Mouse (Mus musculus) mature B cell (primary cell): ENCODE measurements around the gene Foxe1.

ENCODE experiments used
- in situ Hi-C: fragments of 300-500 bp; cut with MboI; formaldehyde crosslinking; loops from 2 replicates; pipeline ENCODE4 v1.14.3; 2019

Foxe1 gene

DNA sequence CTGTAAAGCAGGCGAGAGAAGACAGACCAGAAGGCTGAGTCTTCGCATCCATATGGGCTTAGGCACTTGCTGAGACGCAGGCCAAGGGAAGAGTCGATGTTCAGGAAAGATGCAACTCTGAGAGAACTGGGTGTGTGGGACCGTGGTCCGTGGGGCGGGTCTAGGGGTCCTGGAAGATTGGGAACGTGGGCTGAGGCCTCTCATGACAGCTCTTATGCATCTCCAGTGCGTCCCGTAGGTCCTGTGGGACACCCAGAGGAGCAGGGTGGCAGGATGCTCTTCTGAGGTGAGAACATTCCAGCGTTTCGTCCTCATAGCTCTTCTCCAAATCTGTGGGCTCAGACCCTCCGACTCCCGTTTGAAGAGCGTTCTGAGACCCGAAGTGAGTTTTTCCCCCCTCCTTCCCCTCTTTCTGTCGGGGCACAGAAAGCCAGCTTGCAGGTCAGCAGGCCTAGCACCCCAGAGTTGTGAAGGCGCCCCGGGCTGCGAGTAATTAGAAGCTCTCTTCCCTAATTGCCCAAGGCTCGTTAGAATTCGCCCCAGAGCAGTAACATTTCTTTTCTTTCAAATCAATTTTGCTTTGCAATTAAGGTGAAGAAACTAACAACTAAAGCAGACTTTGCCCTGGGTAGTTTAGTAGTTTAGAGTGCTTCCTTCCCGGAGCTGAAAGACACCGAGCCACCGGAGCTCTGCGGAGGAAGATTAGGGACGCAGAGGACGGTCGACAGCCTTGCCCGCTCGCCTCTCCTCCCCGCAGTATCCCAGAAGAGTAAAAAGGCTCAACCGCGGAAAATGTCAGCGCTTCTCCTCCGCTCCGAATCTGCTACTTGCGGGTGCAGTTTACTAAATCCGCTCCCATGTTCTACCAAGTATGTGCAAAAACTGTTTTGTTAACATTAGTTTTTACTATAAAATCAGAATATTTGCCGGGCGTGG lies 4.4 kb downstream of the Foxe1 start:
- in situ Hi-C loops = no loop called here

DNA sequence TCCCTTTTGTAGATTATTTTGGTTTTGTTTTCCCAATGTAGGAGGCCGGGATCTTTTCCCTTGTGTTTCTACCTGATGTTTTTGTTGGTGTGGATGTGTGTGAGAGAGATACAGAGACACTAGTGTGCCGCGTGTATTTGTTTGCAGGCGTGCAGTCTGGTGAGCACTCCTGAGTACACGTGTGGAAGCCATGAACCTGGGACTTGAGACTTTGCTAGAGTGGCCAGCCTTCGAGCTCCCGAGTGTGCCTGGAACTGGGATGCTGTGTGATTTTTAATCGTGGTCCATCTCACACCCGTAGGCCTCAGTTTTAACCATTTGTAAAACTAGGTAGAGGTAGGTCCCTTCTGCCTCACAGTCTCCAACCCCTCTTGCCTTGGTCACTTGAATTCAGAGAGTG lies 5.5 kb downstream of the Foxe1 start:
- in situ Hi-C loops = no loop called here

DNA sequence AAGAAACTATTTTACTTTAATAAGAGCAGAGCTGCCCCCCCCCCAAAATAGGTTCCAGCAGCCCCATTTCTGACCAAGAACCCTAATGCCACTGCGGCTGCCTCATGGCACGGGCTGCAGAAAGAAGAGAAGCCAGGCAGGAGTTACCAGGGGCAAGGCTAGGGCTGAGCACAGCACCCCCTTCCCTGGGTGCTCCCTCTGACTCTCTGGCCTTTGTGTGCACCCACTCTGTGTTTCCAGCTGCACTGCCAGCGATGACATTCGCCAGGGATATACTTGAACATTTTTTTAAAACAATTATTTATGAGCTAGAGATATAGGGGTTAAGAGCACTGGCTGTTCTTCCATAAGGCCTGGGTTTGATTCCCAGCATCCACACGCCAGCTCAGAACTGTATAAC lies 6.1 kb downstream of the Foxe1 start:
- in situ Hi-C loops = no loop called here

DNA sequence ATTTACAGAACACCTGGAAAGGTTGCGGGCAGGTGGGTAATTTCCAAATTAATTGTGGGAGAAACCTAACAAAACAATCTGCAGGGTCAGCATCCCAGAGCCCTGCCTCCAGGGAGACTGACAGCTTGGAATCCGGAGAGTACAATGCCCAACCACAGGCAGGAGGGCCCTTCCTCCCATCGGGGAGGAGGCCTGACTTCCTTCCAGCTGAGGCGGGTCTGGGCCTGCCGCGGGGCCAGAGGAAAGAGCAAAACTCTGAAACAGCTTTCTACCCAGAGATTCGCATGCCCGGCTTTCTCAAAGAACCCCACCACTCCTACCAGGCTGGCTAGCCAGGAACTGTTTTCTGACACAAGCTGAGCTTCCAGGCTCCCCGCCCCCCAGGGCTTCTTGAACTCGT lies 9.6 kb downstream of the Foxe1 start:
- in situ Hi-C loops = no loop called here

DNA sequence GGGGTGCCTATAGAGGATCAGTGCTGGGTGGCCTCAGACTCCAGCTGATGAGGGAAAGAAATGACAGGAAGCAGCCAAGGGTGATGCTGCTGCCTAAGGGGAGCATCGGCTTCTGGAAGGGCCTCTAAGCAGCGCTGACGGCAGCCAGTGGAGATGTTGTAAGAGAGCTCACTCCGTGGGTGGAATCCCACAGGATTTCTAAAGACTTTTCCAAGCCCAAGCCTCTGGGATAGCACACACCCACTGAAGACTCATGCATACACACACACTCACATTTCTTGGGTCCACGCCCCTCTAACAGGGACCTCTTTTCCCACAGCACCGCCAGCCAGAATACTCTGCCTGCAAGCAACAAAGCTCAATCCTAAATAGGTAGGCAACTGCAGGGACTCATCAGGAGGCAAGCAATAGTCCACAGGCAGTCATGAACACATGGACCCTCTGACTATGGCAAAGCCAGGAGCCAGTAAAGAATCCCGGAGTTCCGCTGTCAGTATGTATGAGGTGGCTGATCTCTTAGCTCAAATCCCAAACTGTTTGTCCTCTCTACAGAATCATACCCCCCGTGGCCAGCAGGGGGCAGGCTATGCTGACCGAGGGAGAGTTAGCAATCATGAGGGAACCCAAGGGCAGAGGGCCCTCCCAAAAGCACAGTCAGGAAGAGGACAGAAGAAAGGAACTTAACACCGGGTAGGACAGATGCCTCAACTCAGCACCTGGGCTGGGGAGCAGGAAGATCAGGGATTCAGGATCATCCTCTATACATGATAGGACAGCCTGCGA lies 13.1 kb downstream of the Foxe1 start:
- in situ Hi-C loops = no loop called here

DNA sequence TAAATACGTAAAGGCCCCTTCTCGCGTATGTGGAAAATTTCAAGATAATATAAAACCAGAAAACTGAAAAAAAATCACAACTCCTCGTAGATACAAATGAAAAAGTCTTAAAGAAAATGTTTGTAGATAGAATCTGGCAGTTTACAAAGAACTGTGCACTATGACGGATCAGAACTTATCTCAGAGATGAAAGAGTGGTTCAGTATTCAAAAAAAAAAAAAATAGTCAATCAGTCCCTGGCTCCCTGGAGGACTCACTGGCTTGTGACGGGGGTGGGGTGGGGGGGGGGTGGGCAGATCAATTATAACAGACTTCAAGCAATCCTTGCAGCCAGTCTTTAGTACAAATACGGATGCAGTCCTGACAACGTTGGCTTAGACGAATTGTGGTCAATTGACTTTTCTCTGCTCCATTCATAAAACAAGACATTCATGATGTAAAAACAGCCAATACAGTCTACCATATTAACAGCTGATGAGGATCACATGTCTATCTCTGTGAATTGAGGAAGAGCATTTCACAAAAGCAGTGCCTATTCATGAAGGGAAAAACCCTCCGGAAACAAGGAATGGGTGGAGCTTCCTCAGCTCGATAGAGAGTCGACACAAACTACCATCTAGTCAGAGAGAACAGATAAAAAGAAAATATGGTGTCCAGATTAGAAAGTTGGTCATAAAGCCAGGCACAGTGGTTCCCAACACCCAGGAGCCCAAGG lies 16.3 kb downstream of the Foxe1 start:
- in situ Hi-C loops = no loop called here

DNA sequence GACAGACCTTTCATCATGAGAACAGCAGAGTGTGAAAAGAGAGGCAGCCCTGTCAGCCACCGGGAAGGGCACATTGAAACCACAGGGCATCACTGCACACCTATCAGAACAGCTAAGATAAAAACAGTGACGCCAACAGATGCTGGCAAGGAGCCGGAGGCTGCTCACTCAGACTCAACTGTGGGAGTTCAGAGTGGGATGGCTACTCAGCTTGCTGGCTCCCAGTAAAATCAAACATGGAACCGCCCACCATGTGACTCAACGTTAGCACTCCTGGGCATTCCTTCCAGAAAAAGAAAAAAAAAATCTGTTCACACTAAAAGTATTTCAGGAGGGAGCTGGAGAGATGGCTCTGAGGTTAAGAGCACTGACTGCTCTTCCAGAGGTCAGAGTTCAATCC lies 17.8 kb downstream of the Foxe1 start:
- in situ Hi-C loops = no loop called here

DNA sequence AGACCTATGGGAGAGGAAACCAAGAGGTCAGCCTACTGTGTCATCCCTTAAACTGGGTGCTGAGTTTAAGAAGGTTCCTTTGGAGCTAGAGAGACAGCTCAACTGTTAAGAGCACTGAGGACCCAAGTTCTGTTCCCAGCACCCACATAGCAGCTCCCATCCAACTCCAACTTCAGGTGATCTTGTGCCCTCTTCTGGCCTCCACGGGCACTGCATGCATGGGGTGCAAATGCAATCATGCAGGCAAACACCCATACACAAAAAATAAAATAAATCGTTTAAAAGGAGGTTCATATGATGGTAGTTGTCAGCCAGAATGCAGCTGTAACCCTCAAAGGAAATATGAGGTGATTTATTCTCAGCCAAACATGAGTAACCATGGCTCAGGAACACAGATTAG lies 21.0 kb downstream of the Foxe1 start:
- in situ Hi-C loops = no loop called here

DNA sequence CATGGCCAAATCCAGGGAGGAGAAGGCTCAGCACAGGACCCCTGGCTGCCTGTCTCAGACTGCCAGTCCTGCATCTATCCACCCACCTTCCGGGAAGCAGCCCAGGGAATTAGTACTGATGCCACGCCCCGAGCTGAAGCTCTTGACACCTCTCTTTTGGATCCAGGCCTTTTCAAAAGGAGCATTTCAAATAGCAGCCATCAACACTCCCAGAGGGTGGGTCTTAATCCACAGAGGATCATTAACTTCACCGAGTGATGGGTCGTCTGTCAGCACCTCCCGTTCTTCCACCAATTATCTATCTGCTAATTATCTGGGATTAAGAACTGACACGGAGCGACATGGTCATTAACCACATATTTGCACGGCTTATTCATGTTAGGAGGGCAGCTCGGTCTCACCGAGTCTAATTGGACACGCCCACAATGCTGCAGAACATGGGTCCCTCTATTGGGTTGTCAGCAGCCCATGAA lies 24.1 kb downstream of the Foxe1 start:
- in situ Hi-C loops = no loop called here

DNA sequence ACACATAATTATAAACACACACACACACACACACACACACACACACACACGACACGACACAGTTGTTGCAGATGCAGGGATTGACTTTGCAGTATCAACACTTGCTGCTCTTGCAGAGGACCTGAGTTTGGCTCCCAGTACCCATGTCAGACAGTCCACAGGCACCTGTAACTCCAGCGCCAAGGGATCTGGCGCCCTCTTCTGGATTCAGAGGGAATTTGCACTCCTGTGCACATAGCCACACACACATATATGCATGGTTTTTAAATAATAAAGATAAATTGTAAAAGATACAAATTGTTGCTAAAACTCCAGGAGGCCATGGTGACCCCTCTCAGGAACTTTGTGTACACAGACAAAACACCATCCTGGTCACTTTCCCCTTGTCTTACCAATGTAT lies 25.7 kb downstream of the Foxe1 start:
- in situ Hi-C loops = no loop called here

DNA sequence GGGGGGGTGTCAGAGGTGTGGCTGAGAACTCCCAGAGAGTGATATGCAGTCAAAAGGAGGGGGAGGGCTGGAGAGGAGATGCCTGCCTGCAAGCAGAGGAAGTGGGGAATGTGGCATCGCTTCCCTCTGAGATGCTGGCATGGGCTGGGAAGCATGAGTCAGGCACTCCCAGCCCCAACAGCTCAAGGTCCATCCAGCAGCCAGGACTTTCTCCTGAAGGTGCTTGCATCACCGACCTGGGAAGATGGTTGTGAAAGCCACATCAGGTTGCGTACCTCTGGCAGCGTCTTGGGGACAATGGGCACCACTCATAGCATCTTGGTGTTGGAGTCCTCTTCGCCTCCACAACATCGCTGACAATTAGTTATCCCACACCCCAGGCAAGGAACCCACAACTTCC lies 27.0 kb downstream of the Foxe1 start:
- in situ Hi-C loops = no loop called here

DNA sequence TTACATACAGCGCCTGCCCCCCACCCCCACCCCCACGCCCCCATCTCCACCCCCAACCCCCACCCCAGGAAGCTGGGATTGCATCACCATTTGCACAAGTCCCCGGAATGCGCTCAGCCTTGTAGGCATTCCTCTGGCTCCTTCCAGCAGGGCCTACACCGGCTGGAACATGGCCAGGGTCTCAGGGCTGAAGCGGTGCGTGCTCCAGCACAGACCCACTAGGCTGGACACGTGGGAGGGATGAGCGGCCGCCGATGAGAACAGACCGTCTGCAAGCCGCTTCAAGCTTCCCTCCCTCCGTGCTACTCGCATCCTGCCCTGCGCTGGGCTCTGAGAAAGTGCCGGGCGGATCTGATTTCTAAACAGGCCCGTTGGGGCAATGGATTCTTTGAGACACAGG lies 27.6 kb downstream of the Foxe1 start:
- in situ Hi-C loops = no loop called here

DNA sequence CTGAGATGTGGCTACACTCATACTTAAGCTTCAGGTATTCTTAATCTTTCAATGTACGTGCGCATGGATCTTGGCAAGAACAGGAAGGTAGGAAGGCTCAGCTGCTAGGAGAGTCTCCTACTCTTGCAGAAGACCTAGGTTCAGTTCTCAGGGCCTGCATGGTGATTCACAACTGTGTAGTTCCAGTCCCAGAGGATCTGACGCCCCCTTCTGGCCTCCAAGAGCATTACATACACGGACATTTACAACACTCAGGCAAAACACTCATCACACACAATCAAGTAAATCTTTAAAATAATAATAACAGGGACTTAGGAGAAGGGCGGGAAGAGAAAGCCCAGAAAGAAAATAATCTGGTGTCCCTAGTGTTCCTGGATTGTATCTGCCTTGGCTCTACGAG lies 31.0 kb downstream of the Foxe1 start:
- in situ Hi-C loops = no loop called here

DNA sequence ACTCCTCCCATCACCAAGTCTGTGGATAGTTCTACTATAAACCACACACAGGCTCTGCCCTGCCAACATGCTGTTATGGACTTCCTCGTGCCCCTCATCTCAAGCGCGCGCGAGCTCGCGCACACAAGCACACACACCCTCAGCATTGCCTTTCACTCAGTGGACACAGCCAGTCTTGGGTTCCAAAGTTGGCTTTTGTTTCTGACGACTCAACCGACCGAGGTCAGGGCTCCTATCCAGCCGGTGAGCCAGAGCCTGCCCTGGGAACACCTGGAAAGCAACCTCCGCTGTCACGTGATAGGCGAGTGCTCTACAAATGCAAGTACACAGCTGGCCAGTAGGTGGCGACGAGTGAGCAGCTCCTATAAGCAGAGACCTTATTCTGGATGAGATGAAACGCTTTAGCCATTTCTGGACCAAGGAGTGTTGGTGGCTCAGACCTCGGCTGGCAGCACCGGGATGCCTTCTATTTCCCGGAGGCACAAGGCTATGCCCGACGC lies 31.5 kb downstream of the Foxe1 start:
- in situ Hi-C loops = no loop called here

DNA sequence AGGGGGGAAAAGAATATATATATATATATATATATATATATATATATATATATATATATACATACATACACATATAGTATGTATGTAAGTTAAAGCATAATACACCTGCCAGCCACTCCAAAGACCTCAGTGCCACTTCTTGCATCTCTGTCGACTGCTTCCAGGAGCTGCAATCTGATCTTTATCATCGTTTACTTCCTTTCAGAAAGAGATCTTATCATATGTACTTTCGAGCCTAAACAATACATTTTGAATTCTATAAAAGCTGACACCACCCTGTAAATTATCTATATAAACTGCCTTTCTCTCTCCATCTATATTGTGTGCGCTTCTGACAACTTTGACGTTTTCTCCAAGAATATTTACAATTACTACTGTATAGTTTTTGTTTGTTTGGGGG lies 45.1 kb downstream of the Foxe1 start:
- in situ Hi-C loops = no loop called here

DNA sequence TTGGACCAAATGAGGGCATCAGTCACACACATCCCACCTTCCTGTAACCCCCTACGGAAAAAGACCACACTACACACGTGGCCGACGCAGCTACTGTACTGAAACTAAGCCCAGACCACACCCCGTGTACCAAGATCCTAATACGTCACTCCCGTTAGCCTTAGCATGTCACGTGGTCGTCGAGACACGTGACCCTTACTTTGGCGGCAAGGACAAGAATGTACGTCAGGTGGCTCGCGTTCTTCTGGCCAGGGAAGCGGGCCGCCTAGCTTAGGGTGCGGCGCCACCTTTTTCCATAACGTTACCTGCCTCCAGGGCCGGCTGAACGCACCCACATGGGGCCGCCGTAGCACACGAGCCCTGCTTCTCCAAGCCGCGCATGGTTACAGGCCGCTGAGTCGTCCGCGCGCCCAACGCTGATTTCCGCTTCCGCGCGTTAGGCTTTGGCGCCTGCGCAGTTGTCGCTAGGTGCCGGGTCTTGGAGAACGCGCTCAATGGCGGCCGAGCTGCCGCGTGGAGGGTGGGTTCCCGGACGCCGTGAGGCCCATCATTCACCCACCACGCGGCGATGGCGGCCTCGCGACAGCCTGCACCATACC lies 45.7 kb downstream of the Foxe1 start, which contains the start of gene Trmo:
Gene Trmo (minus strand): TSS at position 425 of the 599 bp plus-strand sequence.
- in situ Hi-C loops = no loop called here

DNA sequence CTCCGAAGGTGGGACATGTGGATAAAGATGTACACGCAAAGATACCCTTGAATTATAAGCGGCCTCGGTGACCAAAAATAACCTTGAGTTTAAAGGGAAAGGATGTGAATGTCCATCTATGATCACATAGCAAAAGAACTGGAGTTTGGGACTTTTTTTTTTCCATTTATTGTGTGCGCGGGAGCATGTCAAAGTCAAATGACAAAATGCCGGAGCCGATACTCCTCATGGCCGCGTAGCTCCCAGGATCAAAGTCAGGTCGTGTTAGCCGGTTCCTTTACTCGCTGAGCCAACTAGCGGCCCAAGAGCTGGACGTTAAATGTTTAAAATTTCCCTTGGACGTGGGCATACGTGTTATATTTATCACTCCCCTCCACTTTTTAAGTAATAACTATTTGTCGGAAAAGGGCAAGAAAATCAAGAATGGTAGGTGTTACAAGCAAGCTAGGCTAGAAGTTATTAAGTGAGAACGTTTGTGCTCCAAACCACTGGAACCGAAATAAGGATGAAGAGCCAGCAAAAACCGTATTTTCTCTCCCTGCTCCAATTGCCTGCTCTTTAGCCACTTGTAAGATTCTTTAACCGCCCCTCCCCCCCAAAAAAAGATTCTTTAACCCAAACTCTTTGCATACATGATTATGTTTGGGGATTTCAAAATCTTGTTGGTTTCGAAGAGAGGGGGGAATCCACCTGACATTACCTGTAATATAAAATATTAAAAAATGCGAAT lies 46.4 kb downstream of the Foxe1 start:
- in situ Hi-C loops = no loop called here

DNA sequence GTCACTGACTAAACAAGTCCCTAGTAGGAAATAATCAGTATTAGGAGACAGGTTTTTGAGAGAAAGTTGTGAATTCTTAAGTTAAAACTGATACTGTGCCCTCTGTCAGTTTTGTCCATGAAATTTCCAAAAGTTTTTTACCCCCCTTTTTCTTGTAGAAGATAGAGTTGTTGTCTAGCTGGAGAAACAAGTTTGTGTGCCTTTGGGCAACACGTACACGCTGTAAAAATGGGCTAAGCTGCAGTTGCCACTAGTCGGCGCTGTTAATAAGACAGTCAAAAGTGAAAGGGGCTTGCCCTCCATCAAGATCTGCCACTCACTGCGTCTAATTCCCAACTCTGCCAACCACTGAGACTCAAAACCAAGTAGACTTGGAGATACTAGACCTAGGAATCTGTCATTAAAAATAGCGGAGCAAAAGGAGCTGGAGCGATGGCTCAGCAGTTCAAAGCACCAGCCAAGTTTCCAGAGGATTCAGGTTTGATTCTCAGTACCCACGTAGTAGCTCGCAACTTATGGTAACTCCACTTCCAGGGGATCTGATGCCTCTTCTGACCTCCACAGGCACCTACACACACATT lies 47.1 kb downstream of the Foxe1 start:
- in situ Hi-C loops = no loop called here

DNA sequence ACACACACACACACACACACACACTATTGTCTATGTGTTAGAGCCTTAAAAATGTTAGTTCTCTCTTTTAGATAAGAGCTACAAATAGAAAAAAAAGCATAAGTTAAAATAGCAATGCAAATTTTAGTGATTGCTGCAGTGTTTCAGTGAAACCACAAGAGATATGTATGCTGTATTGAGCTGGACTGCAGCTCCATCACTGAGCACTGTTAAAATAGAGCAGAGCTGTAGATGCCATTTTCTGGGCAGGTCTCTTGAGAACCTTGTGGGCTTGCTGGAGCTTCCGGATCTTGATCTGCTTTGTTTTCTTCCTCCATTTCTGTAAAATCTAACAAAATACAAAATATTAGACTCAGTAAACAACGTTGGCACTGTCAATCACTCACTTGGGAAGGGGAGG lies 51.0 kb downstream of the Foxe1 start:
- in situ Hi-C loops = no loop called here

DNA sequence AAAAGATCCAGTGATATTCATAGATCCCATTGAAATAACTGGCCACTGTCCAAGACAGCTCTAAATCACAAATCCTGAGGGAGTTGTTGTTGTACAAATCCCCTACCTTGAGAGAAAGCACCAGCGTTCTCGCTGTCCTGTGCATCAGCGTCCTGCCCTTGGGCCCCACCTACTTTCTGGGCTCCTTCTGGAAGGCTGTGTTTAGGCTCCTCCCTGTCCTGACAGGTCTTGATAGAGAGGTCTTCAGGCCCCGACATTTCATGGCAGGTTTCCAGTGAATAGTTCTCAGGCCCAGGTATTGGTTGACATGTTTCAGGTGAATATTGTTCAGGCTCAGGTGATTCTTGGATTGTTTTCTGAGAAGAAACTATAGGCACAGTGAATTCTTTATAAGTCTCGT lies 52.3 kb downstream of the Foxe1 start:
- in situ Hi-C loops = no loop called here
